ENCODE assay signal across 8 mouse cellular contexts in genomic region chr16:4077384-4078061, GRCm38 (mm10). TPM values are rescaled to one million over a fixed set of nuclear protein-coding genes. Genes with fewer than 3 reads are reported as not detected.
DNase-seq lines count a peak whose midpoint lies in the region; ATAC-seq lines count a peak whose summit lies in the region.

Gene Trap1 (minus strand): TSS chr16:4077827.

- peaks cover 2% of the 10 kb centered on the region; the same call in 1 of the 2 replicates for H3K4me1 ChIP-seq in brown adipose tissue, adult 24 weeks (ENCODE audit: control insufficient read depth, insufficient read depth, insufficient read length, low read length)
- peaks cover 0 to 29% of the 10 kb centered on the region in 2 experiments; a peak in 3 of 4 replicates for H3K4me1 ChIP-seq in heart, embryonic 14.5 days (ENCODE audit: control insufficient read depth in 2 of 2, insufficient read depth in 2 of 2, low read length in 2 of 2)
- H3K4me1 ChIP-seq in liver, embryonic 13.5 days (replicated peaks) = peaks cover 44% of the 10 kb centered on the region
- H3K4me1 ChIP-seq in stomach, embryonic 16.5 days (ENCODE audit: control insufficient read depth, insufficient read depth, low read length) = peaks cover 12% of the 10 kb centered on the region

- ATAC-seq in heart, embryonic 14.5 days (ENCODE audit: insufficient number of reproducible peaks, insufficient read depth, low FRiP score, low read depth) = peak; percentile 93
- peak; percentile 95 for ATAC-seq in liver, embryonic 13.5 days (ENCODE audit: low read depth)
- ATAC-seq in stomach, embryonic 16.5 days (ENCODE audit: insufficient read depth, low FRiP score) = peak; percentile 97

- peak within 1 kb of the TSS; percentile 99 for H3K4me3 ChIP-seq in brown adipose tissue, adult 24 weeks (ENCODE audit: insufficient read depth, low read depth, low read length)
- H3K4me3 ChIP-seq in heart, embryonic 14.5 days (ENCODE audit: control insufficient read depth in 1 of 2, insufficient read depth in 1 of 2, low read depth in 1 of 2, low read length in 2 of 2) = peak within 1 kb of the TSS; percentile 73 to 98
- peak within 1 kb of the TSS; percentile 93 for H3K4me3 ChIP-seq in liver, embryonic 13.5 days (replicated peaks)
- peak within 1 kb of the TSS; percentile 86 for H3K4me3 ChIP-seq in stomach, embryonic 16.5 days (replicated peaks; ENCODE audit: low read length)

- WGBS in heart, embryonic 14.5 days = under 1% methylated on average over 58 of the region's 58 CpGs
- WGBS in liver, embryonic 13.5 days (ENCODE audit: insufficient replicate concordance) = under 1% methylated on average over 58 of the region's 58 CpGs
- under 1% methylated on average over 58 of the region's 58 CpGs for WGBS in stomach, embryonic 16.5 days

- H3K9me3 ChIP-seq in heart, embryonic 14.5 days (ENCODE audit: control insufficient read depth, low read length) = no peaks in the 10 kb centered on the region
- no peaks in the 10 kb centered on the region for H3K9me3 ChIP-seq in liver, embryonic 13.5 days (replicated peaks)
- H3K9me3 ChIP-seq in stomach, embryonic 16.5 days (replicated peaks; ENCODE audit: control insufficient read depth, low read length) = no peaks in the 10 kb centered on the region

- H3K36me3 ChIP-seq in heart, embryonic 14.5 days (ENCODE audit: control insufficient read depth, insufficient read depth, low read length) = peaks cover 6% of the 10 kb centered on the region; the same call in 1 of the 2 replicates
- peaks cover 7% of the 10 kb centered on the region; the same call in 1 of the 2 replicates for H3K36me3 ChIP-seq in liver, embryonic 13.5 days
- H3K36me3 ChIP-seq in stomach, embryonic 16.5 days (ENCODE audit: control insufficient read depth, insufficient read depth, low read length) = no peaks in the 10 kb centered on the region

- H3K9ac ChIP-seq in heart, embryonic 14.5 days (ENCODE audit: low read length) = peak within 1 kb of the TSS; percentile 88
- H3K9ac ChIP-seq in liver, embryonic 13.5 days = peak within 1 kb of the TSS; percentile 85
- peak within 1 kb of the TSS; percentile 91 for H3K9ac ChIP-seq in stomach, embryonic 16.5 days (ENCODE audit: low read length)

- H3K4me2 ChIP-seq in heart, embryonic 14.5 days (ENCODE audit: low read length) = peak within 1 kb of the TSS; percentile 89
- H3K4me2 ChIP-seq in liver, embryonic 13.5 days = peak within 1 kb of the TSS; percentile 82
- peak within 1 kb of the TSS; percentile 67 for H3K4me2 ChIP-seq in stomach, embryonic 16.5 days (ENCODE audit: low read depth, low read length)

- peak; percentile 96 for DNase-seq in CD4-positive, CD25-positive, alpha-beta regulatory T cell, adult 2 months (ENCODE audit: low read depth, low spot score)
- peak; percentile 53 for DNase-seq in fibroblast of lung, adult 2 months (ENCODE audit: low read depth)
- DNase-seq in kidney, postnatal 14 days = peak; percentile 95
- peak; percentile 91 for DNase-seq in liver, embryonic 13.5 days
- DNase-seq in neural tube, embryonic 10.5 days (ENCODE audit: extremely low spot score, low spot score) = peak; percentile 95

- H3K27me3 ChIP-seq in heart, embryonic 14.5 days (ENCODE audit: control insufficient read depth, insufficient read depth, low read length) = no peaks in the 10 kb centered on the region
- no peaks in the 10 kb centered on the region for H3K27me3 ChIP-seq in liver, embryonic 13.5 days
- H3K27me3 ChIP-seq in stomach, embryonic 16.5 days (ENCODE audit: control insufficient read depth, insufficient read depth, low read length) = no peaks in the 10 kb centered on the region

- peak within 1 kb of the TSS; percentile 99 for H3K27ac ChIP-seq in brown adipose tissue, adult 24 weeks (replicated peaks; ENCODE audit: low read depth, low read length)
- H3K27ac ChIP-seq in heart, embryonic 14.5 days (replicated peaks in 1 of 2; ENCODE audit: control insufficient read depth in 1 of 2, insufficient read depth in 1 of 2, low read depth in 2 of 2, low read length in 2 of 2) = peak within 1 kb of the TSS; percentile 71 to 91
- peak within 1 kb of the TSS; percentile 88 for H3K27ac ChIP-seq in liver, embryonic 13.5 days
- H3K27ac ChIP-seq in stomach, embryonic 16.5 days (ENCODE audit: low read length) = peak within 1 kb of the TSS; percentile 83

RNA-seq across cellular contexts. Expression of gene Trap1, which starts in this region (rescaled TPM):
- 226 and 245 TPM in 2 replicates for polyA plus RNA-seq in brown adipose tissue, adult 24 weeks (2012; ENCODE audit: insufficient read depth, insufficient read length, missing spikeins)
- polyA plus RNA-seq in heart, embryonic 14.5 days (2014; fragmentation: Nextera tagmentation; extraction: Ambion mirVana) = 117 and 122 TPM in 2 replicates
- polyA plus RNA-seq in liver, embryonic 13.5 days (2015; fragmentation: Nextera tagmentation; extraction: Ambion mirVana) = 85.0 and 97.2 TPM in 2 replicates
- polyA plus RNA-seq in stomach, embryonic 16.5 days (2015; fragmentation: Nextera tagmentation; extraction: Ambion mirVana) = 92.2 and 101 TPM in 2 replicates

Comparison
In these comparisons a context has a peak if more than half of its experiments do, and no peak if none do; other contexts are left out.
1. Peak in every context shown above with its lines: DNase-seq, ATAC-seq, H3K4me3 ChIP-seq and H3K27ac ChIP-seq.